Mouse (Mus musculus) testis, adult 2 months (tissue): ENCODE measurements at regions not wholly inside any gene's neighbourhood (a gene's known extent, or its start where the extent isn't known, plus 50 kb on each side); places are given as distances from the start of the nearest gene placed in this dataset.

Experiments
- CTCF ChIP-seq: fragments of 200-500 bp; IDR thresholded peaks from 2 replicates; pipeline ENCODE4 v1.5.1; 2012; ENCODE audit warnings: low read depth, mild to moderate bottlenecking, inconsistent platforms, low read length, moderate library complexity; ENCODE audit not compliant: control insufficient read depth, insufficient read depth, insufficient replicate concordance
- POLR2A ChIP-seq: fragments of 200-500 bp; IDR thresholded peaks from 2 replicates; pipeline ENCODE4 v1.6.1; 2012; ENCODE audit warnings: low read depth, mild to moderate bottlenecking, inconsistent platforms, low read length, moderate library complexity; ENCODE audit not compliant: control insufficient read depth

GRCm38 (mm10) chr13:28664698-28665097 lies 288.8 kb downstream of the Sox4 start:
- TF ChIP-seq POLR2A: no peak
- no peak for TF ChIP-seq CTCF
